Mouse (Mus musculus) olfactory bulb, adult 2 months (tissue): ENCODE measurements around the gene Smg6.

Source experiments
- CTCF ChIP-seq: fragments of 200-500 bp; IDR thresholded peaks from 2 replicates; pipeline ENCODE4 v1.5.1; 2012; ENCODE audit warnings: low read depth, mild to moderate bottlenecking, low read length, moderate library complexity; ENCODE audit not compliant: insufficient read depth
- POLR2A ChIP-seq: fragments of 200-500 bp; IDR thresholded peaks from 2 replicates; pipeline ENCODE4 v1.6.1; 2012; ENCODE audit warnings: mild to moderate bottlenecking, low read depth, low read length, moderate library complexity; ENCODE audit not compliant: insufficient read depth

DNA sequence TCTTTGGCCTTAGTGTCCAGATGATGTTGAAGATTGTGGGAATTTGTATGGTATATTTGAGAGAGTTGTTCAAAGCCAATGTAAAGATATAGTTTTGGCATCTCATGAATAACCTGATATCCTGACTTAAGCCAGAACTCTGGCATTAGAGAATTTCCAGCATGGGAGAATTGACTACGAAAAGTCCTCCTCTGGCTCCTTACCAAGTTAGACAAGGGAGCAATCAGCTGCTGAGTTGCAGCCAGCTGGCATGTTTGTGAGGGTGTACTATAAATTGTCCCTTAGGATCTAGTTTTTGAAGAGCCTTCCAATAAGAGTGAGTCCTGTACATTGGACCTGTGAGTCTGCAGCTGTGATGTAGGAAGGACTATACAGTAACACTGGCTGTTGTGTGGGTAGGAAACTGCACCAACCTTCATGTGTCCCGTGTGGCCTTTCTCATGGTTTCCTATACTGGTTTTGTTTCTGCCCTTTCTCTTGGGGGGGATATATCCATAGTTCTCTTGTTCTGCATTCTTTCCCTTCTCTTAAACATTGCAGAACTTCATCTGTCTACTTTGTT lies 37.3 kb downstream of the Smg6 start:
- TF ChIP-seq CTCF = no peak
- no peak for TF ChIP-seq POLR2A
